Mouse (Mus musculus) liver (tissue): Measurements from ENCODE around the gene Prrt3.

Source experiments
- DNase-seq: peaks from one replicate; pipeline ENCODE4 v3.0.0-alpha.2; 2020; ENCODE audit warnings: mixed read lengths

Gene Prrt3

DNA sequence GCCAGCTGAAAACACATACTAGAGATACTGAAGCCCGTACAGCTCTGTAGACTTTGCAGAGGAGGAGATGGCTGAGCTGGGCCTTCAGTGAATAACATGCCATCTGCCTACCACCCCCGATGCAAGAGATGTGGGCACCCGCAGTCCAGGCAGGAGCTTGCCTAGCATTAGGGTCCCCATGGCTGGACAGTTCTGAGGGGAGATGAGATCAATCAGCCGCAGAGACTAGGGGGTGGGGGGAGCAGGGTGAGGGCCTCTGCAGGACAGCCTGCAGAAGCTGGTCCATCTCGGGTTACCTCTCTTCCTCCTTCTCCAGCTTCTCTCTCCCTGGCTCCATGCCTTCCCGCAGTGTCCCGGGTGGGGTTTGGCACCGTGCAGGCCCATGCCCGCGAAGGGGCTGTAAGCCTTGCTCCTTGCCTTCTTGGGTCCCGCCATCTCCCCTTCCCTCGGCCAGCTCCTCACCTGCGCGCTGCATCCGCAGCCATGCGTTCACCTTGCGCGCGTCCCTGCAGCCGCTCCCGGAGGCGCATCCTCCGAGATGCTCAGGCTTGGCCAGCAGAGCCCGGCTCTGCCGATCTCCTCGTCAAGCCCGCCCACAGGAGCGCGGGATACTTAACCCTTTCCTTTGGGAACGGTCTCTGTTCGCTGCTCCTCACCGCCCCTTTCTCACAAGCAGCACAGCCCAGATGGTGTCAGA is at the start of gene Prrt3:
Gene Prrt3 (minus strand): TSS at position 544 of the 697 bp plus-strand sequence.
- no peak for DNase-seq

DNA sequence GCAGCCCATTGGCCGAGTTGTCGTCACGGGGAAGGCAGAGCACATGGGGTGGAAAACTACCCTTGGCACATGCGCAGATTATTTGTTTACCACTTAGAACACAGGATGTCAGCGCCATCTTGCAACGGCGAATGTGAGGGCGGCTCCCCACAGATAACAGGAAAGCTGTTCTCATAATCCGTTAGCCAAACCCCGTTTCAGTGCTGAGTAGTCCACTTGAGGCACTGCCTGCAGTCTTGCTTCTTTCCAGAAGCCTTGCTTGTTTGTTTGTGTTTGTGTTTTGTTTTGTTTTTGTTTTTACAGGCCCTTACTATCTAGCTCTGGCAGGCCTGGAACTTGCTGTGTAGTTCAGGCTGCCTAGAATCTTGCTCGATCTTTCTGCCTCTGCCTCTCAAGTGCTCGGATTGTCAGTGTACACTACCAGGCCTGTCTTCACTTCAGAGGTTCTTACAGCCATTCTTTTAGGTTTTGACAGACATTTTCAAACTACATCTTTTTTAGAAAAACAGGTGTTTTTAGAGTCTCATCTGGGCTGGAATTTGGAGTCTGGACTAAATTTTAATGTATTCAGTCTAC is 42.3 kb upstream of the Prrt3 start:
- peak; percentile 27 for DNase-seq

DNA sequence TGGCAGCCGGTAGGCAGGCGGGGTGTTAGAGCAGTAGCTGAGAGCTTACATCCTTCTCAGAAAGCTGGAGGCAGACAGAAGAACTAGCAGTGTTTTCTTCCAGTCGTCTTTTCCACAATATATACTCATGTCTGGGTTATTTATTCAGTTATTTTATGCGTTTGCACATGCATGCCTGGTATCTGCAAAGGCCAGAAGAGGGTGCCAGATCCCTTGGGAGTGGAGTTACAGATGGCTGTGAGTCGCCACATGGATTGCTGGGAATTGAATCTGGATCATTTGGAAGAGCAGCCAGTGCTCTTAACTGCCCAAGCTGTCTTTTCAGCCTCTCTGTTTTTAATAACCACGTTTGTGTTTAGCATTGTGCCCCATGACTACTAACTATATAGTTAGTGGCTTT is 39.9 kb upstream of the Prrt3 start:
- DNase-seq: no peak

DNA sequence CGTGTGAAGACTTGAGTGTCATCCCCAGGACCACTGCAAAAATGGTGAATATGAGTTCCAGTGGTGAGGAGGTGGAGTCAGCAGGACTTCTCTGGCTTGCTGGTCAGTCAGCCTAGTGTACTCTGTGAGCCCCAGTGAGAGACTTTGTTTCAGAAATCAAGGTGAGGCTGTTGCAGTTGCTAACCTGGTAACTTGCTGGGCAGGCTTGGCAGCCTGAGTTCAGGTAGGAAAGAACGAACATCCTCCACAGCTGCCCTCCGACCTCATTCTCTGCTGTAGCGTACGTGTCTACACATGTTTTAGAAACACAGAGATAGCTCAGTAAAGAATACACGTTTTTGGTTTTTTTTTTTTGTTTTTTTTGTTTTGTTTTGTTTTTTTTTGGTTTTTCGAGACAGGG is 33.2 kb upstream of the Prrt3 start:
- DNase-seq: no peak

DNA sequence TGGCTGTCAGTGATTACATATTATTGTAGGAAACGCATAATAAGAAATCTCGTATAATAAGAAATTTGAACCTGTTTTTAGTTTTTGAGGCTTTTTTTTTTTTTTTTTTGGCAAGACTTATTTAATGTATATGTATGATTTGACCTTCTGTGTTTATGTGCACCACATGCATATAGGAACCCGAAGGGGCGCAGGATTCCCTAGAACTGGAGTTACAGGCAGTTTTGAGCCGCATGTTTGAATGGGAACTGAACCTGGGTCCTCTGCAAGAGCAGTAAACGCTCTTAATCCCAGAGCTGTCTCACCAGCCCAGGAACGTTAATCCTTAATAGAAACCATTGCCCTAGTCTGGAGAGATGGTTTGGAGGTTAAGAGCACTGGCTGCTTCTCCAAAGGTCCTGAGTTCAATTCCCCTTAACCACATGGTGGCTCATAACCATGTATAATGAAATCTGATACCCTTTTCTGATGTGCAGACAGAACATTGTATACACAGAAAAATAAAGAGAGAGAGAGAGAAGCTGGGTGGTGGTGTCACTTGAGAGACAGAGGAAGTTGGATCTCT is 30.2 kb upstream of the Prrt3 start:
- no peak for DNase-seq

DNA sequence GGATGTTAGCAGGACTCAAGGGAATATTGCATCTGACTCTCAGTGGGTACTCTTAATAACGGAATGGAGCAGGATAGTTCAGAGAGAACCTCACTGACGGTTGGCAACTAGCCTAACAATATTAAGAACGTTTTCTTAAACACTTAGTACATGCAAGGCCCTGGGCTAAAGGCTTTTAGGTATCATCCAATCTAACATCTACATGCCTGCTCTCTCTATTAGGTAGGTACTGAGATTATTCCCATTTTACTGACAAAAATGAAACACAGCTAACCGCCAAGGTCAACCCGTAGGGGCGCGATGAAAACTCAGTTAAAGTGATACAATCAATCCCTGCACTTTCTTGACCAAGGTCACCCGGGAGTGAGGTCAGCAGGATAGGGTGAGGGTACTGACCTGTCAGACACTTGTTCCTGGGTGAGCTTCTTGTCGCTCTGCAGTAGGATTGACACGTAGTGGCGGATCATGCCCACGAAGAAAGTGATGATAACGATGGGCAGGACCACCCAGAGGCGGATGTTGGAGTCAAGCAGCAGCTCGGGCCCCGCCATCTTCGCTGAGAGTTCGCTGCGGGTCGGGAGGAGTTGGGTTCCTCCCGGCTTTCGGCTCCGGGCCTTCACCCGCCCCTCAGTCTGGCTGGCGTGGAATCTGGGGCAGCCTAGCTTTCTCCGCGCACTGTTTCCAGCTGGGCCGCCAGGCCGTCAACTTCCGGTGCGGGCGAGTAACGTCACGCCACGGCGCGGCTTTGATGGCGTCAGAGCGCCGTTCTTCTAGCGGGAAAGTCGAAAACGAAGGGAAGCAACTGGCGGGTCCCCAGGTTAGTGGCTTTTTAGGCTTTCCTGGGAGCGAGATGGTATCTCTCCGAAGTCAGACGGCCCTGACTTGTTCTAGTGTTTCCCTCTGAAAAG is 29.5 kb upstream of the Prrt3 start, which contains the start of the genes Emc3 and Fancd2:
Gene Emc3 (minus strand): TSS at position 721 of the 908 bp plus-strand sequence.
Gene Fancd2 (plus strand): TSS at position 751 of the 908 bp plus-strand sequence.
- peak; percentile 89 for DNase-seq

DNA sequence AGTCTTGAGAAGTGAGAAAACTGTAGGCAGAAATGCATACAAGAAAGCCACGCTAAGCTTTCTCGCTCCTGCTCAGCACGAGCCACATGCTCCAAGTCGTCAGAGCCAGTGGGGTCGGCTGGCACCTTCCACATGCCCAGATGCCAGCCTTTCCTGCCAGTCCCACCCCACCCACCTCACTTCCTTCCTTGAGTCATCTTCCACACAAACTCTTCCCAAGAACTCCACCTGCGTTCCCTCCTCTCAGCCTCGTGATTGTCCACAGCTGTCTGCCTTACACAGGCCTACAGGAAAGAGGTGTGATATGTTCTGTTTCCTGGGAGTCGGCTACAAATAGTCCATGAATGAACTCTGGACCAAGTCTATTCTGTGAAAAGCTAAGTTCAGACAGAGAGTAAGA is 21.7 kb upstream of the Prrt3 start:
- DNase-seq: no peak

DNA sequence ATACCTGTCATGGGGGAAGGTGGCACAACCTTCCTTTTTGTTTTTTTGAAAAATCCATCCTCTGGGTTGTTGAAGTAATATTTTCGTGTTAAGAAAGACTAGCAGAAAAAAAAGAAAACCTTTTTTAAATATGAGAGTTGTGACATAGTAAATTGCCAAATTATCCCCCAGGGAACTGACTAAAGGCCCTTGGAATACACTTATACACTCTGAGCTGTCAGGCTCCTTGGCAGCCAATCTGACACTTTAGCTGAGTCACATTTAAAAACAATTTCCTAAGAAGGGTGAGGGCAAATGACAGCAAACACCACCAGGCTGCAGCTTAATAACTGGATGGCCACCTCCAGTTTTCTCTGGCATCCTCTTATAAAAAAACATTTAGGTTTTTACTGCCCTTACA is 20.6 kb upstream of the Prrt3 start:
- DNase-seq: no peak

DNA sequence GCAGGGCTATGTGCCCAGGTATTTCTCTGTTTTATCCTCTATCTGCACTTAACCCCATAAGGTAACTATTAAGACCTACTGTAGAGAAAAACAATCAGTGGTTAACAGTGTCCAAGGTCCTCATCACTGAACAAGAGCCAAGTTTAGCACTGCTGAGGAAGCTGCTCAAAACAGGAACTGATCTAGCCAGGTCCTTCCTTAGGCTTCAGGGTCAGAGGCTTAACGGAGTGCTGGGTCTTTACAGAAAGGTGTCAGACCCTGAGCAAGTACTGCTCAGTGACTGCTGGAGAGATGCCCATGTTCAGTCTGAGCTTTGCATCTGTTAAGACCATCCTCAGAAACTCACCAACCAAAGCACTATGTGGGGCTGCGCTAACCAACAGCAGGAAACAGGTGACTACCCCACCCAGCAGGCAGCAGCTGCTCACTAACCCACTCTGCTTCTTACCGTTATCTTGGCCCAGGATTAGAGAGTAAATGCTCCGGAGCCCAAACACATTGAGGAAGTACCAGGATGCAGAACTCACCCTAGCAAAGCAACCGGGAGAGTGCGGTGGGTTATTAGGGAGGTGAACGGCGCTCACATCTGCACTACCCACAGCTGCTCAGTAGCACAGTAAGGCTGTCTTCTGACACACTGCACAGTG is 15.8 kb upstream of the Prrt3 start:
- DNase-seq: no peak

DNA sequence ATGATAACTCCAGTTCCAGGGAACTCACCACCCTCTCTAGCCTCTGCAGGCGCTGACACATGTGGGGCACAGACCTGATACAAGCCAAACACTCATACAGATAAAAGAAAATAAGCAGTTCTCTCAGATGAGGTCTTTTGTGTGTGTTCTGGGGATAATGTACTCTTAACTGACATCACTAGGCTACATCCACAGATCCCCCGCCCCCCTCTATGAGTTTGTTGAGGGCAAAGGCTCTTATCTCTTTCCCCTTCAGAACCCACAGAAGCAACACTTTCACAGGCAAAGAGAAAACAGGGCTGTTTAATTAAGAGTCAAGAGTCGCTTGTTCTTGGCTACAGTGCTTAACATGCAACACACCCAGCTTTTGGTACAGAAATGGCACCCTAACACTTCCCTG is 12.9 kb upstream of the Prrt3 start:
- no peak for DNase-seq

DNA sequence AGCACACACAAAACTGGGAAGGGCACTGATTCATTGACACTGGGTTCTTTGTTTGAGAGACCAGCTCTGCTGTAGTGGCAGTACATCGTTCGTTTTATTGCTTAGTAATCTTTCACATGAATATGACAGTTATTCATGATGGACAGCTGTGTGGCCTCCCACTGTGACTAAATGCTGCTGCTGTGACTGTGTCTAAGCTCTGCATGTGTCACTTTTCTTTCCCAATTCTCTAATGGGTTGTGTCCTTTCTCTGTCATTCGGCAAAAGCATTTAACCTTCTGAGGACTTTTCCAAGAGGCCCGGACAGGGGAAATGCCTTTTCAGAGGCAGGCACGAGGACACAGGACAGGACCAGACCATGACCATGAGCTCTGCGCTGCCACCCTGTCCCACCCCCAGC is 12.2 kb upstream of the Prrt3 start:
- no peak for DNase-seq

DNA sequence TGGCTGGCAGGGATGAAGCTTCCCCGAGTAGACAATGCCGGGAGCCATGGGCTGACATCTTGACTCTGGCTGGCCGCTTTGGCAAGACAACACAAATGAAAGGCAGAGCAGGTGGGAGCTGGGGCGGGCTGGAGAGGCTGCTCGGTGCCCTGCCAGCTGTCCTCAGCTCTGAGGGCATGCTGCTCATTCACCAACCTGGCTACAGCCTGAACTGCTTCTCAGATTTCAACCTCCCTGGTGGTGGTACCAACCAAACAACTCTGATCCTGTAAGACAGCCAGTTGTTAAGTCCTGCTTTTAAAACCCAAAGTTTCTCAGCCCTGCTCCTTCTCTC is 7.2 kb upstream of the Prrt3 start:
- no peak for DNase-seq

DNA sequence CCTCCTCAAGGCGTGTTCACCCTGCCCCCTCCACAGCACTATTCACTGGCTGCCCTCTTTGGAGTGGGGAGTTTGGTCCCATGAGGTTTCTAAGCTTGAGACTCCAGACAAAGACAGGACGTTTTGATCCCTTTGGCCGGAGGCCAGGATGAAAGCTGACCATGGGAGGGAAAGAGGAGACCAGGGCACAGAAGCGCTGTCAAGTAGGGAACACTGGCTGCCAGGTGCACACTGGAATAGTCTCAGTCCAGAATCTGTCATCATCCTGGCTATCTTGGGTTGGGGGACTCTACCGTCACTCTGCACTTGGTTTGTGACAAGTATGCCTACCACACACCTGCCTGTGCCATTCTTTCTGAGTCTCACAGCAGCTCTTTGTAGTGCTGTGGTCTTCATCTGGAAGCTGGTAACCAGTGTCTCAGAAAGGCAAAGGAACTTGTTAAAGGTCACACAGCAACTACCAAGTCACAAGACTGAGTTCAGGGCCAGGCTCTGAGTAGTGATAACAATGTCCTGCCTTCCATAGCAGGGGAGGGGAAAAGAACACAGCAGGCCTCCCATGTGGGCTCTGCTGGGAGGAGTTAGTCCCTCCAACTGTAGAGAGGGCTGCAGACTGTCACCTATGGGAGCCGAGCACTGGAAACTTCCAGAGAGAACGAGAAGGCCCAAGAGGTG is 6.7 kb upstream of the Prrt3 start:
- DNase-seq: no peak

DNA sequence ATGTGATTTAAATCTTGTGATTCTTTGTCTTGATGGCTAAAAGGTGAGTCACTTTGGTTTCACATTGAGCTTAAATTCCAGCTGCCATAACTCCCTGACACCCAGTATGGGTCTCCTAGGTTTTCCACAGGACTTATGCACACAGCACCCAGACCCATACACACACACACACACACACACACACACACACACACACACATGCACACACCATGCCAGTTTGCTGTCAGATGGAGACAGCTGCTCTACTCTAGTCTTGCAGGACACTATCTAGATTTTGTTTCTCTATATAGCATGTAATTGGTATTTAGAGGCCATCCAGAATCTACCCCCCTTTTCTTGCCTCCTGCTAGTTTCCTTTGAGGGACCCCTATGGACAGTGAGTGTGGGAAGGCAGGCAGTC is 5.4 kb upstream of the Prrt3 start:
- no peak for DNase-seq

DNA sequence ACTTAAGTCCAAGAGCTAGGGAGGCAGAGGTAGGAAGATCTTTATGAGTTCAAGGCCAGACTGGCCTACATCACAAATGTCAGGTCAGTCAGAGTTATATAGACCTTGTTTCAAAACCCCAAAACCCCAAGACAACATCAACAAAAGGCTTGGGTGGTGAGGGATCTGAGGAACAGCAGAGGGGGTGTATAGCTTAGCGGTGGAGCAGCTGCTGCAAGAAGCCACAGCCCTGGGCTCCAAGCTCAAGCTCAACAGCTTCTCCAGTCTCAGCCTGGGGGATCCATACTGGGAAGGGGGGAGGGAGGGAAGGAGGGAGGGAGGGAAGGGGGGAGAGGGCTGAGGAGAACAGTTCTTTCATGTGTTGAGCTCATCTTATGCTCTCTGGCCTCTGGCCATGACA is 4.0 kb upstream of the Prrt3 start:
- no peak for DNase-seq

DNA sequence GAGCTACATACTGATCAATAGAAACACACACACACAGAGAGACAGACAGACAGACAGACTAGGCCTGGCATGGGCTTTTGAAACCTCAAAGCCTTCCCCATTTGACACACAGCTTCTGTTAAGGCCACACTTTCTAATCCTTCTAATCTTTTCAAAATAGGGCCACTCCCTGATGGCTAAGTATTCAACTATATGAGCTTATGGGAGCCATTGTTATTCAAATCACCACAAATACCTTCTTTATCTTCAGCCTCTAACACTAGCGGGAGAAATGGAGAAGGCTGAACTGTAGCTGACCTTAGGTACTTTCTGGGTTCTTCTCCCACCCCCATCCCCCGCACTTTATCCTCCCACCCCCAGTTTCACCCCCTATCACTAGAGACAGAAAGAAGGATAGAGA is 1.1 kb upstream of the Prrt3 start:
- no peak for DNase-seq

DNA sequence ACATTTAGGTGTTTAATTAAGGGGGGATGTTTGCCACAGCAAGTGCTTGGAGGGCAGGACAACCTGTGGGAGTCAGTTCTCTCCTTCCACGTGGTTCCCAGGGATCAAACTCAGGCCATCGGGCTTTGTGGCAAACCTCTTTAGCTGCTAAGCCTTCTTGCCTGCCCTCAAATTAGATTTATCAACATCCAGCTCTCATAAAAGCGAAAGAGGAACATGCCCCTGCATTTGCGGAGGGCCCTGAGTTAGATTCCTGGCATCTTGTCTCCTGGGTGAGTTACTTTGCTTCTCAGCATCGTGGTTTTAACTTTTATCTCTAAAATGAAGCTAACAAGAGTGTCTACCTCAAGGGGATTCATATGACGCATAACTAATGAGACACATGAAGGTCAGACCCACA is 2.4 kb downstream of the Prrt3 start:
- no peak for DNase-seq

DNA sequence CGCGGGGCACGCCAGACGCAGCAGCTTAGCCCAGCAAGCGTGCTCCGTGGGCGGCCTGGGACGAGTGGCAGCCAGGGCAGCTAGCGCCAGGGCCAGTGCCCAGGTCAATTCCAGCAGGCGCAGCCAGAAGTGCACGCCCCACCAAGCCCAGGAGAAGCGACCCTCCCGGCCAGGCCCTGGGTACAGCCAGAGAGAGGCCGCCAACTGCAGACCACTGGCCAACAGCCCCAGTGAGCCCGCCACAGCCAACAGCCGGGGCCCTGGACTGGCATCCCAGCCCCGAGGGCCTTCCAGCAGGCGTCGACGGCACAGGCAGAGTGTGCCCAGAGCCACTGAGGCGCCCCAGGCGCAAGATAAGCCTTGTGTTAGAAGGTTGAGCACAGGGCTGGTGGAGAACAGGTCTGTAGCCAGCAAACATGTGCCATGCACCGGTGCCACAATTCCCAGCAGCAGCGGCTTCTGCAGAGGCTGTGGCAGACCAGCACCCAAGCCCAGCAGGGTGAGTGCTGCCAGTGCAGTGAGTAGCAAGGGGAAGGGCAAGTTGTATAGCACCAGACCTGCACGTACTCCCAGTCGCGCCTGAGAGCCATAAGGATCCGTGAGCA is 6.6 kb downstream of the Prrt3 start:
- no peak for DNase-seq

DNA sequence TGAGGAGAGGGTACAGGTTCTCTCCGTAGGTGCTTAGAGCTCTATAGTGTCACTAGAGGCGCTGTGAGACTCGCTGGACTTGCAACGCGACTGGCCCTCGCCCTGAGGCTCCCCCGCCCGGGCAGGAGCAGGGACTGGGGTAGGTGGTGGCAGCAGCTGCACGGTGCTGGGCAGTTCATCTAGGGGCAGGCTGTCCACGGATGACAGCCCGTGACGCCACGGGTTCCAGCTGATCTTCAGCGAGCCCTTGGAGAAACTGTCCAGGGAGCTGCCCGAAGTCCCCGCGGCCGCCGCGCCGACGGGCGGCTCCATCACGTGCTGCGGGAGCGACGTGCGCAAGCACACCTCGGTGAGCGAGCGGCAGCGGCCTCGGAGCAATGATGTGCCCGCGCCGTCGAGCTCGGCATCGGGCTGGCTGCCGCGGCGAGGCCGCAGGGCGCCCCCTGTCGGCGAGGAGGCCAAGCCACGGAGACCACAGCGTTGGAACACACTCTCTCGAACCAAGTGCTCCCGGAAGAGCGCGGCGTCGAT is 7.4 kb downstream of the Prrt3 start:
- peak; percentile 81 for DNase-seq

DNA sequence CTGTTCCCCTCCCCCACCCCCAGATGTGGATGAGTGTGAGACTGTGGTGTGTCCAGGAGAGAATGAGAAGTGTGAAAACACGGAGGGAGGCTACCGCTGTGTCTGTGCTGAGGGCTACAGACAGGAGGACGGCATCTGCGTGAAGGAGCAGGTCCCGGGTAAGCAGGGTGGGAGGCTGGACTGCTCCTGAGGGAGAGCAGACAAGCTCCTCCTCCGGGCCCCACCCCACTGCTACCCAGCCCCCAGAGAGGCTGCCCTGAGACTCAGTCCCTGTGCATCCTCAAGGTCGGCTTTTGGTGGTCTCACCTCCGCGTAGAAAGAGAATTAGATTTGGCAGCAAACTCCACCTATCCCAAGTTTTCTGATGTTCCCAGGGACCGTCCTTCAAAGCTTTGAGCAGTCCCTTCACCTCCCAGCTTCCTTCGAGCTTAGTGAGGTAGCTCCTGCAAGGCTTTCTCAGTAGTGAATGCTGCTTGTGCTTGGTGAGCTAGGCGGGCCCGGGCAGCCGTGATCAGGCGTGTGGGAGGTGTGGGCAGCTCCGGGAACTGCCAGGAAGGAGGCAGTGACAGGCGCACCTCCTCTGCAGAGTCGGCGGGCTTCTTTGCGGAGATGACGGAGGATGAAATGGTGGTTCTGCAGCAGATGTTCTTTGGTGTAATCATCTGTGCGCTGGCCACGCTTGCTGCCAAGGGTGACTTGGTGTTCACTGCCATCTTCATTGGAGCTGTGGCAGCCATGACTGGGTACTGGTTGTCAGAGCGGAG is 9.4 kb downstream of the Prrt3 start:
- no peak for DNase-seq

DNA sequence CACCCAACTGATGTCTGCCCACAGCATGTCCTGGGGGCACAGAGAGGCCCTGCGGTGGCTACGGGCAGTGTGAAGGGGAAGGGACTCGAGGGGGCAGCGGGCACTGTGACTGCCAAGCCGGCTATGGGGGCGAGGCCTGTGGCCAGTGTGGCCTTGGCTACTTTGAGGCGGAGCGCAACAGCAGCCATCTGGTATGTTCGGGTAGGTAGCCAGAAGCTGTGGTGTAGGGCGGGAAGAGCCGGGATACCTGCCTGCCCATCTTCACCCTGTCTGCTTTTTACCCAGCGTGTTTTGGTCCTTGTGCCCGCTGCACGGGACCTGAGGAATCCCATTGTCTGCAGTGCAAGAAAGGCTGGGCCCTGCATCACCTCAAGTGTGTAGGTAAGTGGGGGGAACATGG is 12.3 kb downstream of the Prrt3 start:
- DNase-seq: no peak
